Mouse (Mus musculus): ENCODE results near the gene 4930503B20Rik. TPM values are rescaled to one million over a fixed set of nuclear protein-coding genes. Genes with fewer than 3 reads are reported as not detected.

The 4930503B20Rik gene
- not detected in 2 replicates for total RNA-seq (2014; rRNA removed; ENCODE audit: low replicate concordance)
- polyA plus RNA-seq (2015; fragmentation: Nextera tagmentation; extraction: Ambion mirVana), result 0.22 TPM in 1 of 2 replicates, not detected in the other

DNA sequence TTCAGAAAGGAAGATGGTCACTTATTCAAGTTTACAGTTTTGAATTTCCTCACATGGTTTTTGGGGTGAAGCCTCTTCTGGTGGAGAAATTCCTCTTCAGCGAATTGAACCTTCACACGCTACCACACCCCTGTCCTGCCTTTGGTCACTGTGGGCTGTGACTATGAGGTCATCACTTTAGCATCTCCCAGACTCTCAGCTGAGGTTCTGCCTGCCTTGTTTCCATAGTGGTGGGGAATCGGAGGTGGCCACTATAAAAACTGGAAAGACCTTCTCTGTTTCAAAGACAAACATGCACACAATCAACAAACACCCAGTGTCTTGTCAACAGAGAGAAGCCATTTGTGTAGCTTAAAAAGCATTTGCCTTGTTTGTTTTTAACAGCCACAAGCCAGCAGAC, at the start of gene 4930503B20Rik:
Gene 4930503B20Rik, minus strand, starts transcription at position 101 of the 400 bp plus-strand sequence.
- TF ChIP-seq EP300 (IDR thresholded peaks at IDR 0.05; ENCODE audit: low read depth), result no peak
- no peak for TF ChIP-seq CTCF (IDR thresholded peaks at IDR 0.05; ENCODE audit: low read depth)
- WGBS, result 60% methylated on average over 3 of the region's 3 CpGs
- Histone ChIP-seq H3K4me2 (ENCODE audit: low read depth, low read length) (no peak within 1 kb of the TSS), H3K9ac (replicated peaks; ENCODE audit: low read depth, low read length) (no peak within 1 kb of the TSS), H3K27ac (ENCODE audit: low read depth) (no peak within 1 kb of the TSS), H3K27me3 (ENCODE audit: control insufficient read depth, insufficient read depth, low read length) (no peaks in the 10 kb centered on the region), H3K4me3 (ENCODE audit: low read depth, low read length) (no peak within 1 kb of the TSS), H3K36me3 (replicated peaks; ENCODE audit: control insufficient read depth, insufficient read depth, low read length) (no peaks in the 10 kb centered on the region), H3K4me1 (ENCODE audit: control insufficient read depth, insufficient read depth) (no peaks in the 10 kb centered on the region), H3K9me3 (replicated peaks; ENCODE audit: control insufficient read depth, low read length) (no peaks in the 10 kb centered on the region)
- no peak for ATAC-seq (ENCODE audit: insufficient read depth, low read depth)
- no peak for DNase-seq (ENCODE audit: low spot score)

DNA sequence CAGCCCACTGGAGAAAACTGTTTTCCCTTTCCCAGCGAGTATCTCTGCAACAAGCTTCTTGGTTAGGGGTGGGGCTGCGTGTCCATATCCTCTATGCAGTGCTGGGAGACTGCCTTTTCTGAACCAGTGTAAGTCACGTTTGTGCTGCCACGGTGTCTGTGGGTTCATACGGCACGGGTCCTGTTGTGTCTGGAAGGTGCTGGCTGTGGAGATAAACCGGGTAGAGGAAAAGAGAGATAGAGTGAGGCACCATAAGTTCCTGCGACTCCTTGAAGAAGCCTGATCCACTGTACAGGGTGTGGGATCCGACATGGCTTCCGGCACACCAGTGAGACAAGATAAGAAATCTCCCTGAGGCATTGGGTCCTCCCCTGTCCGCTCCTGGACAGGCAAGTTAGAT, 48.9 kb upstream of the 4930503B20Rik start:
- ATAC-seq (ENCODE audit: insufficient read depth, low read depth) (no peak), DNase-seq (ENCODE audit: low spot score) (no peak)
- H3K9me3 ChIP-seq (replicated peaks; ENCODE audit: control insufficient read depth, low read length), result no peaks in the 10 kb centered on the region
- H3K4me2 ChIP-seq (ENCODE audit: low read depth, low read length), result peak overlapping the region; percentile 40
- no peak overlapping the region for H3K4me3 ChIP-seq (ENCODE audit: low read depth, low read length)
- H3K36me3 ChIP-seq (replicated peaks; ENCODE audit: control insufficient read depth, insufficient read depth, low read length), result no peaks in the 10 kb centered on the region
- no peaks in the 10 kb centered on the region for H3K27me3 ChIP-seq (ENCODE audit: control insufficient read depth, insufficient read depth, low read length)
- no peak overlapping the region for H3K27ac ChIP-seq (ENCODE audit: low read depth)
- H3K4me1 ChIP-seq (ENCODE audit: control insufficient read depth, insufficient read depth), result no peaks in the 10 kb centered on the region
- TF ChIP-seq CTCF (IDR thresholded peaks at IDR 0.05; ENCODE audit: low read depth) (no peak), EP300 (IDR thresholded peaks at IDR 0.05; ENCODE audit: low read depth) (no peak)
- 31% methylated on average over 11 of the region's 11 CpGs for WGBS
- H3K9ac ChIP-seq (replicated peaks; ENCODE audit: low read depth, low read length), result no peak overlapping the region; the same call in 1 of the 2 replicates

DNA sequence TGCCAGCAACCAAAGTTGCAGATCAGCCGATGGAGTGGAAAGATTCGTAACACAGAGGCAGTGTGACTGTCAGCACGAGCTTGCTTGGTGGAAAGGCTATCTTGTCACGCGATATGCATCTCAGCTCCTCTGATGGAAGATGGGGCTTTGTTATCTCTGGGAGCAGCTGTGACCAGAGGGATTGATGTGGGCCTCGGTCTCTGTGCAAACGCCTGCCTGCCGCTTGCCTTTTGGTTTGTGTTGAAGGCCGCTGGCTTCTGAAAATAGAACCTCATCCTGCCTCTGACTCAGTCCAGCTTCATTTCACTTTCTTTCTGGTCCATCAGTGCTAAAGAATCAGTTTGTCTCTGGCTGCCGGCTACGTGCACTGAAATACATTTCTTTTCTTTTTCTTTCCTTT, 47.9 kb upstream of the 4930503B20Rik start:
- Histone ChIP-seq H3K27me3 (ENCODE audit: control insufficient read depth, insufficient read depth, low read length) (no peaks in the 10 kb centered on the region), H3K36me3 (replicated peaks; ENCODE audit: control insufficient read depth, insufficient read depth, low read length) (no peaks in the 10 kb centered on the region), H3K27ac (ENCODE audit: low read depth) (no peak overlapping the region), H3K4me2 (ENCODE audit: low read depth, low read length) (no peak overlapping the region), H3K4me3 (ENCODE audit: low read depth, low read length) (no peak overlapping the region), H3K4me1 (ENCODE audit: control insufficient read depth, insufficient read depth) (no peaks in the 10 kb centered on the region), H3K9ac (replicated peaks; ENCODE audit: low read depth, low read length) (no peak overlapping the region), H3K9me3 (replicated peaks; ENCODE audit: control insufficient read depth, low read length) (no peaks in the 10 kb centered on the region)
- ATAC-seq (ENCODE audit: insufficient read depth, low read depth) (no peak), DNase-seq (ENCODE audit: low spot score) (no peak)
- TF ChIP-seq CTCF (IDR thresholded peaks at IDR 0.05; ENCODE audit: low read depth), result no peak
- no peak for TF ChIP-seq EP300 (IDR thresholded peaks at IDR 0.05; ENCODE audit: low read depth)
- 27% methylated on average over 11 of the region's 11 CpGs for WGBS

DNA sequence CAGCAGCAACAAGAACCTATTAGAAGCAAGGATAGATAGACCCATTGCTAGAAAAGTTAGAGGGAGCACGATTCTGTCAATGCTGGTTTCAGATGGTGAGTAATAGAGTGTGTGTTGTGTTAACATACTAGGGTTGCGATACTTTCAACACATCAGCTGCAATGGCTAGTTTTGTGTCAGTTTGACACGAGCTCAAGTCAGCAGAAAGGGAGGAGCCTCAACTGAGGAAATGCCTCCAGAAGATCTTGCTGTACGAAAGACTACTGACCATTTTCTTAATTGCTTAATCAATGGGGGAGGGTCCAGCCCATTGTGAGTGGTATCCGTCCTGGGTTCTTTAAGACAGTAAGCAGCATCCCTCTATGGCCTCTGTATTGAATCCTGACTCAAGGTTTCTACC, 41.4 kb upstream of the 4930503B20Rik start:
- TF ChIP-seq EP300 (IDR thresholded peaks at IDR 0.05; ENCODE audit: low read depth) (no peak), CTCF (IDR thresholded peaks at IDR 0.05; ENCODE audit: low read depth) (no peak)
- H3K4me1 ChIP-seq (ENCODE audit: control insufficient read depth, insufficient read depth), result 0 out of 2 replicates have a peak, but pooled peaks cover 7% of the 10 kb centered on the region
- H3K9ac ChIP-seq (replicated peaks; ENCODE audit: low read depth, low read length), result no peak overlapping the region
- H3K27me3 ChIP-seq (ENCODE audit: control insufficient read depth, insufficient read depth, low read length), result no peaks in the 10 kb centered on the region
- H3K4me3 ChIP-seq (ENCODE audit: low read depth, low read length), result no peak overlapping the region
- H3K4me2 ChIP-seq (ENCODE audit: low read depth, low read length), result no peak overlapping the region
- 73% methylated on average over 5 of the region's 5 CpGs for WGBS
- no peaks in the 10 kb centered on the region for H3K9me3 ChIP-seq (replicated peaks; ENCODE audit: control insufficient read depth, low read length)
- no peak overlapping the region for H3K27ac ChIP-seq (ENCODE audit: low read depth)
- DNase-seq (ENCODE audit: low spot score), result no peak
- no peak for ATAC-seq (ENCODE audit: insufficient read depth, low read depth)
- no peaks in the 10 kb centered on the region for H3K36me3 ChIP-seq (replicated peaks; ENCODE audit: control insufficient read depth, insufficient read depth, low read length)

DNA sequence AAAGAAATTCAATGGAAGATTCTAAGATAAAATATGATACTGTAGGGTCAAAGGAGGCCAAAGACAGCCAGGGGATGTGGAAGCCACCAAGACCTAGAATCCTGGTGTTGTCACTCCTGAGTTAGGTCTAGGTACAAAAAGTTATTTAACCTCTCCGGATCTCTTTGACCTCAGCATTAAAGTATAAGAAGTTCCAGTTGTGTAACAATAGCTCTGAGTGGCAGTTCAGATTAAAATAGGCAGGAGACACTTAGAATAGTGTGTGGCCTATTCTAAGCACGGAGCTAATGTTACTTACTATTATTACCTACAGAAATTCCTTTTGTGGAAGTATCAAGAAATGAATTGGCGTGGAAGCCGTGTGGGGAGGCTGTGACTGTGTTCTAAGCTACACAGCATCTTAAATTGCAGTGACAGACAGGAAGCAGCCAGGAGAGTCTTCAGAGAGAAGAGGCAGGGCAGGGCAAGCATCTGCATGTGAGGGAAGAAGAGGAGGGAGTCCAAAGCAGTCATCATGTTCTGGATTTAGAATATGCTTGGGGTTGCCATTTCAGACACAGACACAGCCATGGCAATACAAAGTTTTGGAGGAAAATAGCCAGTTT, 36.1 kb upstream of the 4930503B20Rik start:
- Histone ChIP-seq H3K4me2 (ENCODE audit: low read depth, low read length) (peak overlapping the region; percentile 20), H3K9ac (replicated peaks; ENCODE audit: low read depth, low read length) (no peak overlapping the region), H3K36me3 (replicated peaks; ENCODE audit: control insufficient read depth, insufficient read depth, low read length) (no peaks in the 10 kb centered on the region), H3K4me3 (ENCODE audit: low read depth, low read length) (no peak overlapping the region), H3K27me3 (ENCODE audit: control insufficient read depth, insufficient read depth, low read length) (no peaks in the 10 kb centered on the region), H3K27ac (ENCODE audit: low read depth) (peak overlapping the region; percentile 66), H3K4me1 (ENCODE audit: control insufficient read depth, insufficient read depth) (peaks cover 24% of the 10 kb centered on the region; the same call in 1 of the 2 replicates), H3K9me3 (replicated peaks; ENCODE audit: control insufficient read depth, low read length) (no peaks in the 10 kb centered on the region)
- 29% methylated on average over 4 of the region's 4 CpGs for WGBS
- ATAC-seq (ENCODE audit: insufficient read depth, low read depth) (no peak), DNase-seq (ENCODE audit: low spot score) (no peak)
- TF ChIP-seq CTCF (IDR thresholded peaks at IDR 0.05; ENCODE audit: low read depth) (no peak), EP300 (IDR thresholded peaks at IDR 0.05; ENCODE audit: low read depth) (no peak)

DNA sequence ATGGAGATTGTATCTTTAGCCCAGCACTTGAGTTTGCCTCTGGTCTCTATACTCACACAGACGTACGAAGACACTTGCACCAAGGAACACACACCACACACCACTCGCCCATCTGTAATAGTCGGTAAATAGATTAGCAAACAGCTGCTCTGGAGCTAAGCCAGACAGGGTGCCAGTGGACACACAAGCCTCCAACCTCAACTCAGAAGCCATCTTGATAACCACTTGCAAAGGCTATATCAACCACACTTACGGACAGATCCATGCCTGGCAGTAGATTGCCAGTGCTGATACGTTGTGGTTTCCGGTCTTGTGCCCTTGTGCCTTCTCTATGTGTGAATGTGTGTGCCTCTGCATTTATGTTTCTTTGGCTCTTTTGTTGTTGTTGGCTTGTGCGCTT, 35.3 kb upstream of the 4930503B20Rik start:
- no peaks in the 10 kb centered on the region for H3K27me3 ChIP-seq (ENCODE audit: control insufficient read depth, insufficient read depth, low read length)
- no peak for TF ChIP-seq EP300 (IDR thresholded peaks at IDR 0.05; ENCODE audit: low read depth)
- TF ChIP-seq CTCF (IDR thresholded peaks at IDR 0.05; ENCODE audit: low read depth), result no peak
- ATAC-seq (ENCODE audit: insufficient read depth, low read depth) (no peak), DNase-seq (ENCODE audit: low spot score) (no peak)
- no peaks in the 10 kb centered on the region for H3K9me3 ChIP-seq (replicated peaks; ENCODE audit: control insufficient read depth, low read length)
- no peak overlapping the region for H3K4me3 ChIP-seq (ENCODE audit: low read depth, low read length)
- peaks cover 24% of the 10 kb centered on the region for H3K4me1 ChIP-seq (ENCODE audit: control insufficient read depth, insufficient read depth)
- H3K36me3 ChIP-seq (replicated peaks; ENCODE audit: control insufficient read depth, insufficient read depth, low read length), result no peaks in the 10 kb centered on the region
- H3K4me2 ChIP-seq (ENCODE audit: low read depth, low read length), result no peak overlapping the region
- no peak overlapping the region for H3K27ac ChIP-seq (ENCODE audit: low read depth)
- WGBS, result 75% methylated on average over 8 of the region's 8 CpGs
- H3K9ac ChIP-seq (replicated peaks; ENCODE audit: low read depth, low read length), result no peak overlapping the region

Data from heart, postnatal 0 days (tissue).